Mouse (Mus musculus): ENCODE data around the gene Olfr462.

The Olfr462 gene

GRCm38 (mm10) chr11:87847884-87848283 is 44.2 kb downstream of the Olfr462 start:
- DNase-seq (ENCODE audit: low read depth, low spot score), result no peak

GRCm38 (mm10) chr11:87846968-87847600 is 45.0 kb downstream of the Olfr462 start:
- DNase-seq (ENCODE audit: low read depth, low spot score), result no peak

- DNase-seq (ENCODE audit: low read depth, low spot score), result no peak
Measured at GRCm38 (mm10) chr11:87841436-87841835, 50.6 kb downstream of the Olfr462 start.

GRCm38 (mm10) chr11:87840676-87841075 is 51.4 kb downstream of the Olfr462 start:
- DNase-seq (ENCODE audit: low read depth, low spot score), result no peak
